Mouse (Mus musculus) cerebellum, adult 11 months (tissue): ENCODE data around the gene Pdzd2.

ENCODE experiments used
- DNase-seq: peaks from one replicate; pipeline ENCODE4 v3.0.0; 2022

Pdzd2 gene

DNA sequence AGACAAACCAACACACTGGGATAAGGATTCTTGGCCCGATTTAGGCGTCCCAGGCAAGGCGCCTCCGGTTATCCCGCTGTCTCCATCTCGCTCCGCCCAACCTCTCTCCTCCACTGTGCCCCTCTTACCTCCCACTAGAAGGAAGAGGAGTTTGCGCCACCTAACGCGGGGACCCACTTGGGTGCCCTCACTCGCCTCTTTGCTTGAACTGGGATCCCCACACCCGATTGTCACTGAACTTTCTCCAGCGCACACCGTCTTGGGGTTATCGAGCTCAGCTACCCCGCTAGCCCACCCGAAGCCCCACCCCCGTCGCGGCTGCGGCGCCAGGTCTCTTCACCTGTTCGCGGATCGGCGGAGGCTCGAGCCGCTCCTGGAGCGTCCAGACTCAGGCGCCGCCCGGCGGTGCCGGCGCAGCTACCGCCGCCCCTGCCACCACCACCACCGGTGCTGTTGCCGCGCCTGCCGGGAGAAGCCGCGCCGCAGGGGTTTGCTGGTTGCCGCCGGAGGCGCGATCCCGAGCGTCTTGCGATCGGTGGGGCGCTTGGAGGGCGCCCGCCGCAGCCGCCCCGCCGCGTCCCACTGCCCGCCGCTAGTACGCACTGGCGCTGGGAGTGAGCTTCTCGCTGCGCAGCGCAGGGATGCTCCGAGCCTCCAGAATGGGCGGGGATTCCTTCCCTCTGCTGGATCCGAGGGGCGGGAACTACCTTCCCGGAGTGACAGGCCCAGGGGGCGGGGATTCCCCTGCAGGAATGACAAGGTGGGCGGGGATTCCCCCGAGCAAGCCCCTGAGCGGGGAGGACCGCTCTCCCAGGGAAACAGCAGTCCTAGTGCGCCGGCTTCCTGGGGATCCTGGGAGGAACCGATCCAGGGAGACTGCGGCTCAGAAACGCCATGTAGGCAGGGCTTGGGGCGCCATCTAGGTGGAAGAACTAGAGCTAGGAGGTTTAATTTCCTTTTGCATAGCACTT, at the start of gene Pdzd2:
Gene Pdzd2 (minus strand): TSS at position 648 of the 971 bp plus-strand sequence.
- peak; percentile 84 for DNase-seq

DNA sequence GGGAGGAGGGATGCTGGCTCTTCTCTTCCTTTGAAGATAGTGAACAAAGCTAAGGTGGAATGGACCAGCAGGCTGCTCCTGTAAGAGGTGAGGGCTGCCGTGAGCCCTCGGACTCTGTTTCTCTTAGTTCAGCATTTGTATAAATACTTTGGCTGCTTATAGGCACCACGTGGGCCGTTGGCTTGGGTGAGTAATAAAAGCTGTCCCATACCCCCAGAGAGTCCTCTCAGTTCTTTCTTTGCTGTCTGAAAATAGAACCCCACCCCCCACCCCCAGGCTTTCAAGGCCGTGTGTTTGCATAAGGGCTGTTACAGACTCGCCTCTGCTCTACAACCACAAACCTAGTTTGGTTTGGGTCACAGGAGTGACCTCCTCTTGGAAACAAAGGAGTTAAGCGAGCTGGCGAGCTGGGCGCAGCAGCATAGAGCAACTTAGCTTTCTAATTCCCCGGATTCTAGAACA, 49.7 kb upstream of the Pdzd2 start:
- DNase-seq: no peak

DNA sequence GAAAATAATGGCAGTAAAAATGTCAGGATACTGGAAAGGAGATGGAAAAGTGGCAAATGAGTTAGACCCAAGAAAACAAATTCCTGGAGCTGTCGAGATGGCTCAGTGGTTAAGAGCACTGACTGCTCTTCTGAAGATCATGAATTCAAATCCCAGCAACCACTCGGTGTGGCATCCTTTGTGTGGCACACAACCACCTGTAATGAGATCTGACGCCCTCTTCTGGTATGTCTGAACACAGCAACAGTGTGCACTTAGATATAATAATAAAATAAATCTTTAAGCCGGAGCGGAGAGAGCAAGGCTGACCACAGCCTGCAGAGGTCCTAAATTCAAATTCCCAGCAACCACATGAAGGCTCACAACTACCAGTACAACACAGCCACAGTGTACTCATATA, 48.8 kb upstream of the Pdzd2 start:
- DNase-seq: no peak

DNA sequence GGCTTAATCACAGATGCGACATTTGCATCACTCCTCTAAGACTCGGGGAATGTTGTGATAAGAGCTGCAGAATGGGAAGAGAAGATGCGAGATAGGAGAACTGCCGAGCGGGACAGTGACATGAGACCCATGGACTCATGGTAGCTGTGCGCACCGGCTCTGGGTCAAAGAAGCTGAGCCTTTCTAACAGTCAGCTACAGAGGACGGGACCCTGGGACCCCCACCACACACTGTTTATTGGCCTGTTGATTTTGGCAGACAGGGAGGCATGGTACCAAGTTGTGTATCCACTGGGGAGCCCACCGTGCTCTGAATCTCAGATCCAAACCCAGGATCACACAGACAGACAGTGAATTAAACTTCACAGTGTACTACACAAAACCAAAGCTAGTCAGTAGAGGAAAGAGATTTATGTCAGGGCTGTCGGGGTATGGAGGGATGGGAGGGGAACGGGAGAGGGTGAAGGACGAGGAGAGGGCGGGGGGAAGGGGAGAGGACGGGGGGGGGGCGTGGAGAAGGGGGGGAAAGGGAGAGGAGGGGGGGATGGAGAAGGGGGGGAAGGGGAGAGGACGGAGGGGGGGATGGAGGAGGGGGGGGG, 42.1 kb upstream of the Pdzd2 start:
- no peak for DNase-seq

DNA sequence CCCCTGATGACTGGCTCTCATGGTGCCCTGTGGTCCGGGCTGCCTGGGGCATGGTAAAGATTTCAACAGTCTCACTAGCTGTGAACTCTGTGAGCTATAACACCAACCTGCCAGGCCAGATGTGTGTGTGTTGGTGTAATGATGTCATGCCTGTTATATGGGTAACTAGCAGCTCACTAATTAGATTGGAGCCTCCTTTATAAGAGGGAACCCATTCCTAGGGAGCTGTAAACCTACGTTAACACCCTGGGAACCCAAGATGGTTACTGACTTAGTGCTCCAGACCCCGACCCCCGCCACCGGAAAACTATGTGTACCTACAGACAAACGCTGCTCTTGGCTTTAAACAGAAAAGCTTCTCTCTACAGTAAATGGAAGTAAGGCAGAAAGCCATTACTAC, 41.6 kb upstream of the Pdzd2 start:
- DNase-seq: no peak

DNA sequence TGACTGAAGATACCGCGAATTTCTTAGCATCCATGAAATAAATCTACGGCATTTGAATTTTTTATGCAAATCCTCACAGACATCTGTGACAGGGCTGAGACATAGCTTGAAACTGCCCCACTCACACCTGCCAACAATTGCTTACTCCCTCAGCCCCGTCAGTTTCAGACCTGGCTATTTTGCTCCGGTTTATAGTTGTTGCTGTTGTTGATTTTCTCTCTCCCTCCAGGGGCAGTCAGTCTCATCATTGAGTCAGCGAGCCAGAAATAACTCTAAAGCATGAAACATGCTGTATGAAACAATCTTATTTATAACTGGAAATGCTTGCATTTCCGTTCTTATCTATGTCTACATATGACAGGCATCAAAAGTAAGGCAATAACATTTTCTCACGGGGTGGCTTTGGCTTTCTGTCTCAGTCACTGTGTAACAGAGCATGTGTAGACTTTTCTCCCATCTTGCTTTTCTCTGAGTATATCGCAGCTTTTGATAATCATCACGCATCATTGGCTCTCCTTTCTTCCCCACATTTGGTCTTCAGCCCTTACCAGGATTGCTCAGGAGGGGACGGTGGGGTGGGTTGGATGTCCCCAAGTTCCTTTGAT, 34.5 kb upstream of the Pdzd2 start:
- no peak for DNase-seq

DNA sequence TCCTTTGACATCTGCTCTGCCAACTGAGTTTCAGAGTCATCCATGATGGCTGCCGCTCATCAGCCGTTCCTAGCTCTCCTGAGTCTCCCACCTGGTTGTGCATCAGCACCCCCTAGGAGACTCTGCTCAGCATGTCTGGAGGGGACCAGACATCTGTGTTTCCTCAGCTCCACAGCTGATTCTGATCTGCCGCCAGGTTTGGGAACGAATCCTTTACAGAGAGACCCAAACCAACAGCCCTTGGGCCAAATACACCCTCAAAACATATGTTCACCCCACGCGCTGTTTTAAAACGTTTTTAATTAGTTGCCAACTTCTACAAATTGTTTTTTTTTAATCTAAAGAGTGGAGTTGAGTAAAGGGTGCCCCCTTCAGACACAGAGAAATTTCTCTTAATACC, 31.2 kb upstream of the Pdzd2 start:
- no peak for DNase-seq

DNA sequence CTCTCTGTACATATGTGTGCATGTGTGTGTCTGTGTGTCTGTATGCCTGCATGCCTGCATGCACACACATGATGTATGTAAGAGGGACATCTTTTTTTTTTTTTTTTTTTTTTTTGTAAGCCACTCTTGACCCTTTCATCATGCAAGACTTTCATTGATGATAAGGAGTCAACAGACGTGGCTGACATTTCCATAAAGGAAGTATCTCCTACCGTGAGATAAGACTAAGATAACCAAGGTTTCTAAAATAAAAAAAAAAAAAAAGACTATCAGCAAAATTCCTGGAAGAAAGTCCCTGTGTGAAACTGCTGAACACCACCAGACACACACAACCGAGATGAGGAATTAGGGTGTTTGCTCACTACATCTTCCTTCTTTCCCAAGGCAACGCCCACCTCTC, 27.1 kb upstream of the Pdzd2 start:
- no peak for DNase-seq

DNA sequence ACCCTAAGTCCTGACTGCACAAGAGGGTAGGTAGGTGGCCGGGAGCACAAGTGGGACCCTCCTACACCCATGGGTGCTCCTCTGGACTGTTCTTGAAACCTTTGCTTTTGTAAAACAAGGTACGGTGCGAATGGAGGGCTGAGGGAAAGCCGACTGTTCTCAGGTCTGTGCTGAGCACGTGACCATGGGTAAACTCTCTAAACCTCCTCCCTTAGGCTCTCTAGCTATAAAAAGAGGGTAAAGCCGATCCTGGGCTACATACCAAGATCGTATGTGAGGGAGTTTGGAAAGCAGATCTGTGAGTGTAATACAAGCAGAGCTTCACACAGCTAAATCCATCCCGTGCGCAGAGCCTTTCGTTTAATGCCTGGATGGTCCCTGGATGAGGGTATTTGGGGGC, 23.4 kb upstream of the Pdzd2 start:
- no peak for DNase-seq

DNA sequence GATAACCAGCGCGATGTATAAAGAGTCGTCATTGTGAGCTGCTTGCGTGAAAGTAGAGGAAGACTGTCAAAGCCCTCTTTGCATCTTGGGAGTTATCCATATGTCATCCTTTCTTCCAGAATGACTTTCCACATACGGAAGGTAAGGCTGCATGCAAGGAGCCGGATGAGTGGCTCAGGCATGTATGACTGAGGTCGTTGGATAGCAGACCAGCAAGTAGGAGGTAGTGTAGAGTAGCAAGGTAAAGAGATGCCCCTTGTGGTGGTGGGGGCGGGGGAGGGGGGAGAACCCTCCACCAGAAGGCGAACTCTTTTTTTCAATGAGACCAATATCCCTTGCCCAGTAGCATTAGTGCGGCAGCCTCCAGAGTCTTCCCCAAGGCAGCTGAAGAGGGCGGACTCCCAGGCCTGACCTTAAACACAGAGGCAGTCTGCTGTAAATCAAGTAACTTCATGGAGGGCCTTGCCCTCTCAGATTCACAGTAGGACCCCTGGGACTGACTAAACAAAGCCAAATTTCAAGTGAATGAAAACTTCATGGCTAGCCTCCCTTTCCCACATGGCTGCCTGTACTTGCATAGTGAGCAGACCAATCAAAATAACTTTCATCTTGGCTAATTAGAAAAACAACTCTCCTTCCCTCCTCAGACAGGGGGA, 22.7 kb upstream of the Pdzd2 start:
- no peak for DNase-seq

DNA sequence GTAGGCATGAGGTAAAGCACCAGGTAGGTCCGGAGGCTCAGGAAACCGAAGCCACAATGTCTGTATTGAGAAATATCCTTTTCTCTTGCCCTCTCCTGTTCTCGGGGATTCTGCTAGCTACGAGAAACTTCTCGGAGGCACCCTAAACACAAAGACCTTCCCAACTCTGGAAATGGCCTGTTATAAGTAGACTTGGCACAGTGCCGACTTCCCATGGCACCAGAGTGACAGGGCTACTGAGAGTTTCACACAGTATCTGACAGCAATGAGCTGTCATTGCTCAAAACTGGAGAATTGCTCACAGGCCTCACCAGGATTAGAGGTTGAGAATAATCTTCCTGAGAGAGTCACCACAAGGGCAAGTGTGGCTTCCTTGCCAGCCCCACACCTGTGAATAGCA, 21.0 kb upstream of the Pdzd2 start:
- DNase-seq: no peak

DNA sequence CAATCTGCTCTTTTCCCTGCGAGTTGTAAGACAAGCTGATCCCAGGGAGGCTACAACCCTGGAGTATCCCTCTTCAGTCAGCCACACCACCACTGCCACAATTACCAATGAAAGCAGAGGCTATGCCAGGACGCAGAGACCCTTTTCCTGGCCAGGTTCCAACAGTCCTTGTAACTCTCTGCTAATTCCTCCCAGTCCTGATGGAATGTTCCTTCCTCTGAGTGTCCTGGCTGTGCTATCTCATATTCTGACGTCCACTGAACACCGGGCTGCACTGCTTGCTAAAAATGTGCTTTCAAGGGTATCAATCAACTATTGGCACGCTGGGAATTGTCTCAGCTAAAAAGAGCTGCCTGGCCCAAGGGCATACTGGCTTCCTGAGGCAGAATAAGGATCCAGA, 18.7 kb upstream of the Pdzd2 start:
- DNase-seq: no peak

DNA sequence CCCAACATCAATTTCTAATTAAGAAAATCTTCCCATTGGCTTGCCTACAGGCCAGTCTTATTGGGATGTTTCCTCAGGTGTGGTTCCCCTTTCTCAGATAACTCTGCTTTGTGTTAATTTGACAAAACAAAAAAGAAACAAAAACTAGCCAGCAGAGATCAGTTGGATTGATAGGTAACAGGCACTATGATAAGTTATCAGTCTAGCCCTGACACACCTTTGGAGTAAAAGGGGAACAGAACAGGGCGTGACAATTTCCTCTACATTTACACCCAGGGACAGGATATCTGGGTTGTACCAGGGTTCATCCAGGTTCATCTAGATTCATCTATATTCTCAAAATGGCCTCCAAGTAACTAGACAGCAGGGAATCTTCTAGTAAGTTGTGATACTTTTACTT, 18.0 kb upstream of the Pdzd2 start:
- DNase-seq: no peak

DNA sequence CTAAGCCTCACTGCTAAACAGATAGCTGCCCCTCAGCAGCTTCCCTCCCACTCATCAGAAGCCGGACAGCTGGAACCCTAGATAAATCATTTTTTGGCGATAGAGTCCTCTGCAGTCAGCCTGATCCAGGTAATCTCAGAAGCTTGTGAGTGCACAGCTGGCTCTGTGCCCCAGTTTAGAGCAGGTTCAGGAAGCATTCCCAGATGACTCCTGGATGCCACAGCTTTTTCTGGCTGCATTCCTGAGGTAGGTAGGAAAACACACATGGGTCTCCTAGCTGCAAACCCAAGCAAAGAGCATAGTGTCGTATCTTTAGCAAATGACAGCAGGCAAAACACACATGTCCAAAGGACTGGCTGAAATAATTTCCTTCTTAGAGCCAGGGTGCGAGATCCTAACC, 13.5 kb upstream of the Pdzd2 start:
- DNase-seq: no peak

DNA sequence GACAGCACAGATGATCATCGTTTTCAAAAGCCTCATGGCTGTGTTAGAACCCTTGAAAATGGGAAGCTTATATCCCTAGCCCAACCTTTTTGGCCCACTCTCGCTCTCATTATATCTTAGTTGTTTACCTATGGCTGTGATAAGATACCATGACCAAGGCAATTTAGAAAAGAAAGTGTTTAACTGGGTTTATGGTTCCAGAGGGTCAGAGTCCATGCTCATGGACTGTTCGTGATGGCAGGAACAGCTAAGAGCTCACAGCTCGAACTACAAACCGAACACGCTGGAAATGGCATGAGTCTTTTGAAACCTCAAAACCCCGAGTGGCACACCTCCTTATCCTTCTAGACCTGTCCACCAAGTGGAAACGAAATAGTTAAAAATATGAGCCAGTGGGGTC, 11.2 kb upstream of the Pdzd2 start:
- DNase-seq: no peak

DNA sequence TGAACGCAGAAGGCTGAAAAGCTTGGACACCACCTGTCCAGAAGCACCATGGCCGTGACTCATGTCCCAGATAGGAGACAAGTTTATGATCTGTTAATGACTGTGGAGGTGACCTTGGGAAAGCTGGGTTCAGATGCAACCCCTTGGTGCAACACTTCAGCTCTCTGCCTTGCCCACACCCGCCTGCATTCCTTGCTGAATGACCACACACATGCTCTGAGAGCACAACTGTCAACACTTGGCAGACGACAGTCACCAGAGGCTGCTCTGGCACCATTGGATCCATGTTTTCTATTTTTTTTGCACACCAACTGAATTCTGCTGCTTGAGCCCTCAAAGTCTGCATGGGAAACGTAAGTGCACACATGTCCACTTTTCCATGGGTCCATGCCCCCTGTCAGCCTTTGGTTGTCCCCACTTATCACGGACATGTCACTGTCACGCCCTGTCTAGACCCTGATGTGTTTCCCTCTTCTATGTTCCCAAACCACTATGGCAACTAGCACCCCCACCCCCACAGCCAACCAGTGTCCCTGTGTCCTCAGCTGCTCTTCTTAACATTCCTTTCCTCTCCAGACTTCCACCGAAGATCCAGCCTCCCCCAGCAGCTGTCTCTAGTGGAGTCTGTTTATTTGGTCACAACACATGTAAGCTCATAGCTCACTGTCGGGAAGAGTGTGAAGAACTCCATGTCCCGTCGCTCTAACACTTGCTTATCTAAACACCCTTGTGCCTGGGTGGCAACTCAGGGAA, 10.0 kb upstream of the Pdzd2 start:
- DNase-seq: no peak

DNA sequence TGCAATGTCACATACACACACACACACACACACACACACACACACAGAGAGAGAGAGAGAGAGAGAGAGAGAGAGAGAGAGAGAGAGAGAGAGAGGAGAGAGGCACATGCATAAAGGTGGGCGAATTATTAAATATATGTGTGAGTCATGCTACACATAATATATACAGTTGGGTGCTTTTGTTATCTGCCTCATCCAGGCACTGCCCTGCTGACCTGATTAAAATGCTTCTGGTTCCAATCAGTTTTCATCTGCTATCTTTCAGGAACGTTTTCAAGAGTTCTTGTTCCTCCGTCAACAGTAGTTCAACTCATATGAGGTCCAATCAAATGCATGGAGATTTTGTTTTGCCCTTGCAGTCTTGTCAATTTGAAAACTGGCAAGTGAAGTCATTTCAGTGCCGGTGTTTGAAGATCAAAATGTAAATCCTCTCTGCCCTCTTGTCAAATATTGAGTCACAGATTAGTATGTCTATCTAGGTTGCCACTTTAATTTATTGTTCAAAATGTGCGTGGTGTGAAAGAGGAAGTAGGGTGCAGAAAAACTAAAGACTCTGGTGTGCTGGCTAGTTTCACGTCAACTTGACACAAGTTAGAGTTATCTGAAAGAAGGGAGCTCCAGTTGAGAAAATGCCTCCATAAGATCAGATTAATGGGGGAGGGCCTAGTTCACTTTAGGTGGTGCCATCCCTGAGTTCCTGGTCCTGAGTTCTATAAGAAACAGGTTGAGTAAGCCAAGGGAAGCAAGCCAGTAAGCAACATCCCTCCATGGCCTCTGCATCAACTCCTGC, 2.6 kb upstream of the Pdzd2 start:
- no peak for DNase-seq

DNA sequence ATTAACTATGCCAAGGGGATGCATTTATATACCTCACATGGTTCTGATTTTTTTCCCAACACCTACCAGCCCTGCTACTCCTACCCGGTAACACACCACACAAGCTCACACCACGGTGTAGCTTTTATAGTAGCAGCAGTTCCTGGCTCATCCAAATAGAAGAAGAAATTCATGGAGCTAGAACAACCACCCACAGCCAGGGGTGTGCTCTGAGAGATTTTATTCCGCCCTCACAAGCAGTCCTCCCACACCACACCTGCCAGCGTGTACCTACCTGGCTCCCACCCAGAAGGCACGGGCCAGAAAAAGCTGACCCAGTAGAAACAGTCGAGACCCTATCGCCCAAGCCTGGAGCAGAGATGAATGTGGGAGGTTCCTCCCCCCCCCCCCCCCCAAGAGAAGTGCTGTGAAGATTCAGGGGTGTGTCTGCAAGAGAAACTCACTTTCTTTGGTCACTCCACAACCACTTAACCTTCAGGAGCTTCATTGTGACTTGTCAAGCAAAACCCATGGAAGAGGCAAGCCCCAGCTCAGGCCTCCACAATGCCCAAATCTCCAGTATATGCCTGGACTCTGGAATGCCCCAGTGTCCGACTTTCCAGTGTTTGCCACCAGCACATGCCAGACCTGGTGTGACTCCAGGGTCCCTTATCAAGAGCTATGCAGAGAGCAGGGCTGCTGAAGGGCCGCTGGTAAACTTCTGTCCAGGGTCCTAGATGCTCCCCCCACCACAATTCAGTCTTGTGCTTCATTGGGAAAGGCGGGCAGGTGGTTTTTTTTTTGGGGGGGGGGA, 1.2 kb downstream of the Pdzd2 start:
- peak; percentile 7 for DNase-seq

DNA sequence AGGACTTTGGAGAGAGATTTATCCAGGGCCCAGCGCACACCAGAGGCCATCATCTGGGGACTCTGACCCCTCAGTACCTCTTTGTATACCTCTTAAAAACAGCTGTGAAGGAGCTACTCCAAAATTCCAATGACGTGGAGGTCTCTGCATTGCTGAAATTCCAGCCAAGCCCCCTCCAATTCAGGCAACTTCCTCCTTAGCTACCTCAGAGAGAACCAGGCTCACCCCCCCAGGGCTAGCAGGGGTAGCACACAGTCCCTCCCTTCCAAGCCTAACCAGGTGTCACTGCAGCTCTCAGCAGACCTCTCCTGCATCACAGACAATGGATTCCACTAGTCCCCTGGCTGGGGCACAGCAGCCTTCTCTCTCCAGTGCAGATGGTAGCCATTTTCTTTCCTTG, 4.5 kb downstream of the Pdzd2 start:
- DNase-seq: no peak

DNA sequence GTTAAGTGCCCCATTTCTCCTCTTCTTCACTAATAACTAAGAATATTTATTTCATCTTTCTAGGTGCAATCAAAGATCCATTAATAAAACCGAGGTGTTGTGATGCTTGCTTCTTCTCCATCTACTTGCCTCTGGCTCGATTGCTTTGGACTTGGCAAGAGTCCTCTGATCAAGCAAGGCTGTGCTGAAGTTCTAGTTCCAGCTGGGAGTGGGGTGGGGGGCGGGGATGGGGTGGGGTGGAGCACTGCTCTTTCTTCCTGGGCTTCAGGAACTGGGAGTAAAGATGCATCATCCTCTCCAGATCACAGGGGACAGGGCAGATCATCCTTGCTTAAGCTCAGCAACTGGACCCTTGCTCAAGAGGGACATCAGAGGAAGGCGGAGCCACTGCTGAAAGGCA, 5.5 kb downstream of the Pdzd2 start:
- DNase-seq: no peak

DNA sequence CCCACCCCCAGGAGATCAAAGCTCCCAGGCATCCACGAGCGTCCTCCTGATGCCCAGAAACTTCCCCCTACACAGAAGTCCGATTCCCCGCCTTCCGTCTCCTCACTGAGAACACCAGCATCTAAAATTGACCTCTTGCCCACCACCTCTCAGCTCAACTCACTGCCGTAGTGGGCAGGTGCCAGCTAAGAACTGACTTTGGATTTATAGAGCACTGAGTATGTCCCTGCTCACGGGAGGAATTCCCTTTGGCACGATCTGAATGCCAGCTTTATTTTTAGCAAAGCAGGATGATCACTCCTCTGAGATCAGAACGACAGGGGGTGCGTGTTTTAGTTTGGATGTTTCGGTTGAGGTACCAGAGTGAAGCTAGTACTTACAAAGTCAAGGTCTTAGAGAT, 7.1 kb downstream of the Pdzd2 start:
- DNase-seq: no peak
